Mouse (Mus musculus) T-helper 2 cell (primary cell): ENCODE results near the gene Lcor.

Experiments used
- in situ Hi-C: fragments of 300-600 bp; cut with MboI, MseI; formaldehyde crosslinking; loops from one replicate; pipeline ENCODE4 v1.15.1; 2025; ENCODE audit warnings: high pct_unique_total_duplicates

Gene Lcor

DNA sequence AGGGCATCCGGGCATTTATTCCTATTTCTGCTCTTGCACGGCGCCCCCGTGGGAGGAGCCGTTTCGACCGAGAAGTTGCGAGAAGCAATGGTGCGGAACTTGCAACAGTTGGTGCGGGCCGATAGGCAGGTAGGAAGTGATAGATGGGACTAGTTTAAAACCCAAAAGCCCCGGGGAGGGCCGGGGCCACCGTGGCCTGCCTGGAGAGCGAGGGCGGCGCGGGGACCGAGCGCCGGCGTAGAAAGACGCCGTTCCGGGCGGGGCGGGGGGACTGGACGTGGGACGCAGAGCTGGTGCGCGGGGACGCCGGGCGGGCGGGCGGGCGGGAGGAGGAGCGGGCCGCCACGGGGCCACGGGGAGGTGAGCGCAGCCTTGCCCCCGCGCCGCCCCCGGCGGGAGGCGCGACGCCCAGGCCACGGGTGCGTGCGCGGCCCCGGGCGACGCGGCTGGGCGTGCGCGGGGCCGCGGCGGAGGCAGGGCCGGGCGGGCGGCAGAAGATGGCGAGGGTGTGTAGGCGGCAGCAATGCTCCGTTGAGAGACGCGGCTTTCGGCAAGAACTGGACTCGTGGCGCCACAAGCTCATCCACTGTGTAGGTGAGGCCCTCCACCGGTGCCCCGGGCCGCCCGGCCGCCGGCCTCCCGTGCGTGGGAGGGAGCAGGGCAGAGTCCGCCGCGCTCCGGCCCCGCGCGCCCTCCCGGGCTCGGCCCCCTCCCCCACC lies at the start of gene Lcor:
Gene Lcor (plus strand): TSS at position 448 of the 719 bp plus-strand sequence.
- in situ Hi-C loops = no loop called here

DNA sequence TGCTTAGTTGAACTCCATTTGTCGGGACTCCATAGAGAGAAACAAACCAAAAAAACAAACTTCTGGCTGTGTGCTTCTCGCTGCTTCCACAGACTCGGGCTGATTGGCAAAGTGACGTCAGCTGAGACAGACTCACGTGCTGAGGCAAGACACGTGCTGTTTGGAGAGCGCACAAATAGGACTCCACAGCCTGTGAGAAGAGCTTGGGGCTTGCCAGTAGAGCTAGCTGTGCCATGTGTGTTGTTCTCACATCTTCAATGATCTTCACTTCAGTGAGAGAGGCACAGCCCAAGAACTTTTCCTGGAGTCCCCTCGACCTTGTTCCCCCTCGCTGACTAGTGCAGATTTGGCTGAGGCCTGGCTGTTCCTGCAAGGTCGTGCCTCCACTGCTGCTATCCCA lies 47.1 kb upstream of the Lcor start:
- in situ Hi-C loops = no loop called here

DNA sequence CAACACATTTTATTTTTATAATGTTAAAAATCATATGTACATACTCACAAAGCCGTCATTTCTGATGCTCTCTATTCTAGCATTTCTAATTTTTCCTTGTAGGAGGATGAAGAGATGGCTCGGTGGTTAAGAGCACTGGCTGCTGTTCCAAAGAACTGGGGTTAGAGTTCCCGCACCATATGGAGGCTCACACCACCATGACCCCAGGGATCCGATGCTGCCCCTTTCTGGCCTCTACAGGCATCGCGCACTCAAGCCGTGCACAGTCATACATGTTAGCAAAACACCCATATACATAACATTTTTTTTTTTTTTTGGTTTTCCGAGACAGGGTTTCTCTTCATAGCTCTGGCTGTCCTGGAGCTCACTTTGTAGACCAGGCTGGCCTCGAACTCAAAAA lies 46.0 kb upstream of the Lcor start:
- in situ Hi-C loops = no loop called here

DNA sequence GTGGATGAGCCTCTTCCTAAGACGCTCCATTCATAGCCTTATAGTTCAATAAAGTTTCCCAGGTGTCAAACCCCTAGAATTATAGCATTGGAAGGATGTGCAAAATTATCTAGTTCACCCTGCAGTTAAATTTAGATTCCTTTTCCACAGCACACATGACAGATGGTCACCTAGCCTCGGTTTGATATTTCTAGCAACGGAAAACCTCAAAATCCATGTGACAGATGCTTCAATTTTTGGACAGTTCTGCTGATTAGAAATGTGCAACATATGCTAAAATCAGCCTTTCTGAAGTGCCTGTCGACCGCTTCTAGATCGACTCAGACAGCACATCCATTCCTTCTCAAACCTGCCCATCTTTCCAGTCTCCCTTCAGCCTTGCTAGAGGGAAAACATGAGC lies 43.5 kb upstream of the Lcor start:
- in situ Hi-C loops = no loop called here

DNA sequence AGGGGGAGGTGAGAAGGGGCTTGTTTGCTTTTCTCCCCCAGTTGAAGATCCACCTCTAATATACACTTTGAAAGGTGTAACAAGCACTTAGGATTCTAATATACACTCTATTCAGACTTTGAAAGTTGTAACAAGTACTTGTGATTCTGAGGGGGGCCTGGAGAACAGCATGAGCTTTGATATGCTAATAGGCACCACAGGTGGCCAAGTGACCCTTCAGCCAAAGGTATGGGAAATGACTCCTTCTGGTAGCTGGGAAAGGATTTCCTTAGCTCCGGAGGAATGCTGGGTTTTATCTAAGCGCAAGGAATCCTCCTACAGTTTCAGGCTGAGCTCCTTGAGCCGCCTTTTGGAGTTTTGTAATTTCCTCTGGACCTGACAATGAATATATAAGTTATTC lies 41.0 kb upstream of the Lcor start:
- in situ Hi-C loops = no loop called here

DNA sequence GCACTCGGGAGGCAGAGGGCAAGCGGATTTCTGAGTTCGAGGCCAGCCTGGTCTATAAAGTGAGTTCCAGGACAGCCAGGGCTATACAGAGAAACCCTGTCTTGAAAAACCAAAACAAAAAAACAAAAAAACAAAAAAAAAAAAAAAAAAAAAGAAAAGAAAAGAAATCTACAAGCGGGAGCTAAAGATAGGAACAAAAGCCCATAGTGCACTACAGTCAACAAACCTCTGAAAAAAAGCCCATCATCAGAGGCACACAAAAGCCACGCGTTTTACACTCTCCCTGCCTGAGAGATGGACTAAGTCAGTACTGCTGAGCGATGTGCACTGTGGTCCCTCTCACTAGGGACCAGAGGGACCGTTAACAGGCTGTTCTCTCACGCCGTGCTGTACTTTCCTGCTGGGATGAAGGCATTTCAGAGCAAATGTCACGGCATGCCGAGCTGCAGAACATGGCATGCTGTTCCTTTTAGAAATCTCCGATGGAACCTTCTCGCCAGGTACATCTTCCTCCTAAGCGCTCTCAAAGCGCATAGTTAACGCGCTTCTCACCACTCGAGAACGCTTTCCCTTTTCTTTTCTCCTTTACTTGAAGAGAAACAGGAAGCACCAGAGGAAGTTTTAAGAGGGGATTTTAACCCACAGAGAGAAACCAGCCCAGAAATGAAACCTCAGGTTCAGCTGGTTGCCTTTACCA lies 40.4 kb upstream of the Lcor start:
- in situ Hi-C loops = no loop called here

DNA sequence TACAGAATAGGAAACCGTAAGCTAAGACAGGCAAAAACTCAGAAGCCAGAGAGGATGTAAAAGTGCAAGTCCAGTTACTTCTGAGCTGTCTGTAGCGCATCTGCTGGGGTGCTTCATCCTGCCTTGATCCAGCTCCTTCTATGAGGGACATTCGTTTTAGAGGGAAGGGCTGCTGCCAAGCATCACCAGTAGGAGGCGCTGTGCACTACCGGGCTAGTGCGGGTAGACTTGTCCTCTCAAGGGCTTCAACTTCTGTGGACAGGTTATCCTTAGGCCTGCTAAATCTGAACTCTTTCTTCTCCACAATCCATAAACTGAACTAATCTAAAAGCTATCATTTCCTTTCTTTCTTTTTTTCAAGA lies 39.8 kb upstream of the Lcor start:
- in situ Hi-C loops = no loop called here

DNA sequence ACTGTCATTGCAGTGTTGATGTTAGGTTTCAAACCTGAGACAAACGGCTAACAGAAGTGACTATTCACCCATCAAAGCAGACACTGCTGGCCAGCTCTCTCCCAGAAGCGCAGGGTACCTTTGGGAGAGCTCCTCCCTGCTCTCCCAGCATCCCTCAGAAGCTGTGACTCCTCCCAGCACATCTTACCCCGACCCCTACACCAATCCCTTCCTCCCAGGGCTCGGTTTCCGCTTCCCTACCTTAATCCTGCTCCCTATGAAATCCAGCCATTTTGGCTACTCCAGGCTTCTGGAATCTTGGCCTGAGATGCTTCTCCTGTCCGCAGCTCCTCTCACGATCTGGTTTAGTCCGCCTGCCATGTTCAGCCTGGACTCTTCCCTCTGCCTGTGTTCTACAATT lies 37.9 kb upstream of the Lcor start:
- in situ Hi-C loops = no loop called here

DNA sequence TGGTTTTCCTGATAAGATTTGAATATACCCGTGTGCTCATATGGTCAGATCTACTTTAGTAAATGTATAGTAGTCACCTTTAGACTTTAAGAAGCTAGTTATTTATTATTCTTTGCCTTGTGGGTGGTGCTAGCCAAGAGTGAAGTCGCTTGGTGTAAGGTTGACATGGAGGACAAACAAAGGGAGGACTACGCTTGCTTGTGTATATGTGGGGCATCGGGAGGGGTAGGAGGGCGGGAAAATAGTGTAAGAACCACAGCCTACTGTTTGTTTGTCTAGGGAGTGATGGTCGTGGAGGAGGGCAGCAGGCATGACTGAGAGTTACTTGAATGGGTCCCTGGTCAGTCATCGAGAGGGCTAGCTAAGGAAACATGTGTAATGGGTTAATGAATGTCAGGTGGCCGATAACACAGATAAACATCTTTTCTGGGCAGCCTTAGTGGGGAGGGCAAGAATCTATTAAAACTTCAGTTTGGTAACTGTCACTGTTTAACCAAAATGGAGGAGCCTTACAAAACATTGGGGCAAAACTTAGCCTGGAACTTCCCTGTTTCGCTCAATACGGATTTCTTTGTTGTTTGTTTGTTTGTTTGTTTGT lies 37.3 kb upstream of the Lcor start:
- in situ Hi-C loops = no loop called here

DNA sequence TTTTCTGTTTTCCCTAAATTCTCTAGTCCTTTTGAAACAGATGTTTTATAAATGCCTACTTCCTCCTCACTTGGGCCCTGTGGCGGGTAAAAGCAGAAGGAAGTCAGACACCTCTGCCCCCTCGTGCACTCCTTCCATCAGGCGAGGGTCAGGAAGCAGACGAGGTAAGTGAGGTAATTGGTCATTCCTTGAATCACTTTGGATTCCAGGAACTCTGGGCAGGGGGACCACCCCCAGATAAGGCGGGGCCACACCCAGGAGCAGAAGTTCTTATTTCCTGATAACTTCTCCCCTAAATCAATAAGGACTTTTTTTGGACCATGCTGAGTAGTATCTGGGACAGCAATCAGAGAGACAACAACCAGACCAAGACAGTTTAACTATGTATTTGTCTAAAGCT lies 36.7 kb upstream of the Lcor start:
- in situ Hi-C loops = no loop called here

DNA sequence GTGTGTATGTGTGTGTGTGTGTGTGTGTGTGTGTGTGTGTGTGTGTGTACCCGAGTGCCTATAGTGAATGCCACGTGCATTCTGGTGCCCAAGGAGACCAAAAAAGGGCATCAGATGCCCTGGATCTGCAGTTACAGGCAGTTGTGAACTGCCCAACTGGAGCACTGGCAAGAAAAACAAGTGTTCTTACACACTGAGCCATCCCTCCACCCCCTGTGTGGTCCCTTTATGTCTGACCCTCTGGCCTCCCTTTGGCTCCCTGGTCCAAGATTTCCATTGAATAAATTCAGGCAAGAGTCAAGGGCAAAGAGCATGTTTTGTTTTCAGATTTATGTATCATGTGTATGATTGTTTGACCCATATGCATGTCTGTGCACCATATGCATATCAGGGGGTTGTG lies 35.3 kb upstream of the Lcor start:
- in situ Hi-C loops = no loop called here

DNA sequence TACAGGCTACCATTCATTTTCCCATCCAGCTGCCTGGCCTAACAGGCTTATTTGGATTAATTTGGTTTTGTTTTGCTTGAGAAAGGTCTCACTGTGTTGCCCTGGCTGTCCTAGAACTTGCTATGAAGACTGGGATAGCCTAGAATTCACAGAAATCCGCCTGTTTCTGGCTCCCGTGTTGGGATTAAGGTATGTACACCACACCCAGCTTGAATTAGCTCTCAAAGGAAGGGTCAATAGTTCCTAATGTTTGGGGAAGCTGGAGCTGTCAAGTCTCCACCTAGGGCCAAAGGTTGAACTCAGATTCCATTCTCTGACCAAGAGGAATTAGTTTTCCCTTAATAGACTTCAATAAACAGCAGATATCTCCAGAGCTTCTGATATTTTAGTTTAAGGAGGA lies 34.7 kb upstream of the Lcor start:
- in situ Hi-C loops = no loop called here

DNA sequence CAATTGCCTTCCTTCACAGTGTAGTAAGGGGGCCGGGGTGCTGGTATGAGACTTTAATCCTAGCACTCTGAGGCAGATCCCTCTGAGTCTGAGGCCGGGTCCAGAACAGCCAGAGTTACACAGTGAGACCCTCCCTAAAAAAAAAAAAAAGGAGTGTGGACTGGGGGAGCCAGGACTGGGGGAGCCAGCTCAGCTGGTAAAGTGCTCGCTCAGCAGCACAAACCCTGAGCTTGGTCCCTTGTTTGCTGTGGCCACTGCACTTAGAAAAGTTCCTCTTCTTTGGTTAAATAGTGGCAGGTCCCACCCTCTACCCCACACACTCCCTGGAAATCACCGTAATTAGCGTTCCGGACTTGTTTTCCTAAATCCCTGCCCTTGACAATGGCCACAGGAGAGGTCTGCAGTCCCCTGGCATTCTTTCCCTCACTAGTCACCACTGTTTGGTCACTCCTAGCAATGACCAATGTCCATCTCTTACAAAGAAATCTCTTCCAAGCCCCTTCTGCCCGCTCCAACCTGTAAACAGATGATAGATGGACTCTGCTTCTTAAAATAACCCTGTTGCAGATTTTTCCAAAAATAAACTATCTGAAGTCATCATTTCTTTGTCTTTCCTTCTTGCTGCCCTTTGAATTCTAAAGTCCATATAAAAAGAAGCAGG lies 32.9 kb upstream of the Lcor start:
- in situ Hi-C loops = loop anchor here (5.0 kb wide), 1 partner anchor 127 kb away; no protein-coding TSS in a partner anchor

DNA sequence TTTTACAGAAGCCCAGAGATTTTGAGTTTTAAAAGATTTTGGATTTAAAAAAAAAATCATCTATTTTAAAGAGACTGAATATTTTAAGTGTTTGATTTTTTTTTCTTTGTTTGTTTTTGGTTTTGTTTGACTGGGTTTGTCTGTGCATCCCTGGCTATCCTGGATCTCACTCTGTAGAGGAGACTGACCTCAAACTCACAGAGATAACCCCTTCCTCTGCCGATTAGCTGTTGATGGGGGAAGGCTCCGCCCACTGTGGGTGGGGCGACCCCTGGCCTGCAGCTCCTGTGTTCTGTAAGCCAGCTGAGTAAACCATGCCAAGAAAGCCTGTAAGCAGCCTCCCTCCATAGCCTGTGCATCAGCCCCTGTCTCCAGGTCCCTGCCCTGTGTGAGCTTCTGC lies 30.3 kb upstream of the Lcor start:
- in situ Hi-C loops = loop anchor here (5.0 kb wide), 1 partner anchor 130 kb away; no protein-coding TSS in a partner anchor

DNA sequence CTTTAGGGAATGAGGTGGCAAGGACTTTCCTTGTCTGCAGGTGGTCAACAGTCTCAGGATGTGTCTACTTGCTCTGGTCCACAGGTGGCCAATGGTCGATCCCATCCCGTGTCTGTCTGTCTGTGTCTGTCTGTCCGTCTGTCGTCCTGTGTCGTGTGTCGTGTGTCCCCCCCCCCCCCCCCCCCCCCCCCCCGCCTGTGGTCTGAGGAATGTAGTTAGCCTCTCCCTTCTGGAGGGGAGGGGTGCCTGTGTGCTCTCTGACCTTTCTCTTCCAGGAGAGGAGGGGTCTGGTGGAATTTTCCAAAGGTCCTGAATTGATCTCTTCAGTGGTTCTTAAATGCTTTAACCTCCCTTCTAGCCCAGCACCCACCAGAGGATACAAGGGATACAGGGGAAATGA lies 27.8 kb upstream of the Lcor start:
- in situ Hi-C loops = loop anchor here (5.0 kb wide), 1 partner anchor 132 kb away; no protein-coding TSS in a partner anchor

DNA sequence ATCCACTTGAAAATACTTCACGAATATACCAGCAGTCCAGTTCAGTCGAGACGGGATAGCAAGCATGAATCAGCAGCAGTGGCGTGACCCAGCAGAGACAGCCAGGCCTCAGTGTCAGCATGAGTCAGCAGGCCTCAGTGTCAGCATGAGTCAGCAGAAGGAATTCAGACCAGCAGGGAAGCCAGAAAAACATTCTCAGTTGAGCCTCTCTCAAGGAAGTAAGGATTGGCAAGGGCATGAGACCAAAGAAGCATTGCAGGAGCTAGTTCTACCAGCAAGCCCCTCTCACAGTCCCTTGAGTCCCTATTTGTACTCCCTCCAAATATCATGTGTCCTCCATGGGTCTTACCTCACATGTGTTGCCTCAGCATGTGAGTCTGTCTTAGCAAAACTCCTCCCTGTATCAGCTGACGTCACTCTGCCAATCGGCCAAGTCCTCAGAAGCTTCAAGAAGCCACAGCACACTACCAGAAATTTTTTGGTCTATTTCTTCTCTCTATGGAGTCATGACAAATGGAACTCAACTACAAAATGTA lies 27.3 kb upstream of the Lcor start:
- in situ Hi-C loops = no loop called here

DNA sequence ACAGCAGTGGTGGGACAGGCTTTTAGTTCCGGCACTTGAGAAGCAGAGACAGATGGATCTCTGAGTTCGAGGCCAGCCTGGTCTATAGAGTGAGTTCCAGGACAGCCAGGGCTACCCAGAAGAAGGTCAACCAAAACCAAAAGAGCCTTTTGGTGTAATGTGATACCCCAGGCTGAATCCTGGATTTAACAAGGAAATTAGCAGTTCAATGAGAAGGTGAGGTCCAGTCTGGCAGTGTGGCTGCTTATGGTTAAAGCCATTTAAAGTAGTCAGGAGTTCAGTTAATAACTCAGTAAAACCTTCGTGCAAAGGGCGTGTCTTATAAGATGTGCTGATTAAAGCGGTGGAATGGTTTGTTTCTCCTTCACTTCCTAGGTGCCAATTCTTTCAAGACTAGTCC lies 25.3 kb upstream of the Lcor start:
- in situ Hi-C loops = no loop called here

DNA sequence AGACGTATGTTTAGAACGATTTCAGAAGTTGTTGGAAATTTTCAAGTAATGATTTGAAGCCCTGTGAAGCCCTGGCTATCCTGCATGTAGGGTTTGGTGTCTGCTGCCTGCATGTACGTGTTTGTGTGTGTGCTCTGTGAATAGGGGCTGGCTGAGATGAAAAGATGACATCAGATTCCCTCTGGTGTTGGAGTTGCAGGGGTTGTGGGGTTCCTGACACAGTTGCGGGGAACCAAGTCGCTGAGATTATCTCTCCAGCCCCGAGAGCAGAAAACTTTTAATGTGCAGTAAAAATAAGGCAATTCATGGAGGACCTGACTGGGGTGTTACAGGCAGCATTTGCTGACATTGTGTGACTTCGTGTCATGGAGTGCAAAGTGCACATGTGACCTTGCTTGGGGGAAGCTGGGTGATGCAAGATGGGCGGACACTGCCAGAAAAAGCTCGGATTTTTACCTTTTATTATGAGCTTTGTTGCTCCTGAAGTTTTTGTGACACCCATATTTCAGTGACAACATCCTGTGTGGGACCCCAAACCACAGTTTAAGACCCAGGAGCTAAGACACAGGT lies 20.2 kb upstream of the Lcor start:
- in situ Hi-C loops = no loop called here

DNA sequence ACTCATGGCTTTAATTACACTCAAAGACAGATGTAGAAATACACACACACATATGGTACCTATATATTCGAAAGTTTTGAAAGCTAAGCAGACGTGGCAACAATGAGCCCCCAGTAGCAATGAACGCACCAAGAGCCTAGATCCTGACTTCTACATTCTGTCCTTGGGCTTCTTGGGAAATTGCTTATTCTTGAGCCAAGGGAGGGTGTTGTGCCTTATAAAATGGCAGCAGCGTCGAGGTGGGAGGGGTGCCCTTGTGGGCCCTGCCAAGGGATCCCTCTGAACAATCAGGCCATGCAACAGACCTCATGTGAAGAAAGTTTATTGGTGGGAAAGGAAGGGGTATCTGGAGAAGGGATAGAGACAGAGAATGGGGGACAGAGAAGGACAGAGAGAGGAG lies 18.6 kb upstream of the Lcor start:
- in situ Hi-C loops = no loop called here

DNA sequence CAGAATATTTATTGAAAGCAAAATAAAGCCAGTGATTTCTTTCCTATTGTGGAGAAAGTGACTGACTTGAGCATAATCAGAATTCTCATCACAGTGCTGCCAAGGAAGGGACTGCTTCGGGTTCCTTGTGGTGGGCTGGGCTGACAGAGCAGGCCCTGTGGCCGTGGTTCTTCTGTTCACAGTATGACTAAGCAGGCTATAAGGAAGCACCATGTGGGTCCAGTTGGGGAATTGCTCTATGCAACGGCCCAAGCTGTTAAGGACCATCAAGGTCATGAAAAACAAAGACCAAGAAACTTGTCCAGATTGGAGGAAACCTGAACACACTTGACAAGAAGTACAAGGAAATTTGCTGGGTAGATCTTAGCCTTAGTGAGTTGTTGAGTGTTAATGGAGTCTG lies 16.0 kb upstream of the Lcor start:
- in situ Hi-C loops = no loop called here

DNA sequence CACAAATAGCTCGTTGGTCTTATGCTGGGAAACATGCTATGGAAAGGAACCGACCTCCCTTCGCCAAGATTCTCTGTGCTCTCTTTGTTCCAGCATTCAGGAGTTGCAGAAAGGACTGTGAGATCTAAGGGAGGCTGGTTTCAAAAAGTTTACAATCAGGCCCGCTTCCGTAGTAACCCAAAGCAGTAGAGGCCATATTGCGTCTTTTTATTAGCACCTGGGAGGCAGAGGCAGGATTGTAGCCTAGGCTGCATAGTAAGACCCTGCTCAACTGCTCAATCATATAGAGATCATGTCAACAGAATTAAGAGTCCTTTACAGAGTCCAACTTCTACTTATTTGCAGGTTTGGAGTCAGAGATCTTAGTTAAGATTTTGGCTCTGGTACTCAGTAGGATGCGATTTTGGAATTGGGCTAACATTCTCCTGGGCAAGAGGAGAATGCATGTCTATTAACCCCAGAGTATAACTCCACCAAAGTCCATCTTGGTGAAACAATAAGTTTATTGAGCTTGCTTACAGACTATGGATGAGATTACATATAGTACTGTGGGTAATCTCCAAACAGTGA lies 8.8 kb upstream of the Lcor start:
- in situ Hi-C loops = no loop called here

DNA sequence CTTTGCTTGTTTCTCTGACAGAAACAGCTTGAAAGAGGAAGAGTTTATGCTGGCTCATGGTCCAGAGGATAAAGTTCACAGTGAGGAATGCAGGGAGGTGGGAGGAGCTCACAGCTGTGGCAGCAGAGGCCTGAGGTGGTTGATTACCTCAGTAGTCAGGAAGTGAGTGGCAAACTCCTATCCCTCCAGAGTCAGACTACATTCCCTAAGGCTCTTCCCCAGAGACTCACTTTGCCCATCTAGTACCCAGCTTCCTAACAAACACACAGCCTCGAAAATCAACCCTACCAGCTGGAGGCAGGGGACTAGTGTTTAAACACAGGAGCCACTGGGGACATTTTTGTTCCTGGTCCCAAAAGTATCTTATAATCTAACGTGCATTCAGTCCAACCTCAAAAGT lies 7.5 kb upstream of the Lcor start:
- in situ Hi-C loops = no loop called here
